Mouse (Mus musculus) ES-Bruce4 (cell line): ENCODE data around the gene Cdt1.

Experiments used
- CTCF ChIP-seq: IDR thresholded peaks from one replicate; pipeline ENCODE4 v1.8.1; 2011; ENCODE audit warnings: low read depth, low read length
- POLR2A ChIP-seq: IDR thresholded peaks from one replicate; pipeline ENCODE4 v1.8.1; 2011; ENCODE audit warnings: low read length; ENCODE audit not compliant: insufficient read depth

DNA sequence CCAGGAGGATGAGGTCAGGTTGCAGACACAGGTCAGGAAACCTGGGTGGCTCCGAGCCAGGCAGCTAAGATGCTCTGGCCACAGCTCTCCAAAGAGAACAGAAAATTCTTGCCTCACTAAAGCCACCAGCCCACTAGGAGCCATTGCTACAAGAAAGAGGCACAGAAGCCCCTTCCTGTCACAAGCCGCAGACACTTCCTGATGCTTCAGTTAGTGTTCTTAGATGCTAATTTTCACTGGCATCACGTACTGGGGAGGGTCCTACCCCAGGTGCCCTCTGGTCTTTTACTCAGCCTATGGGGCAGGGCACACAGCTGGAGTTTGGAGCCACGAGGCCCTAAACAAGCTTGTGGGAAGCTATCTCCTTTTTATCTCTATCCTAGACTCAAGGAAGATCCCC, 28.2 kb downstream of the Cdt1 start:
- TF ChIP-seq CTCF, result no peak
- no peak for TF ChIP-seq POLR2A
